Mouse (Mus musculus): ENCODE results near the gene Rnf224. TPM values are rescaled to one million over a fixed set of nuclear protein-coding genes. Genes with fewer than 3 reads are reported as not detected.

The Rnf224 gene
- total and polyA plus RNA-seq, 3 experiments: 0.10 TPM; not detected in 2

DNA sequence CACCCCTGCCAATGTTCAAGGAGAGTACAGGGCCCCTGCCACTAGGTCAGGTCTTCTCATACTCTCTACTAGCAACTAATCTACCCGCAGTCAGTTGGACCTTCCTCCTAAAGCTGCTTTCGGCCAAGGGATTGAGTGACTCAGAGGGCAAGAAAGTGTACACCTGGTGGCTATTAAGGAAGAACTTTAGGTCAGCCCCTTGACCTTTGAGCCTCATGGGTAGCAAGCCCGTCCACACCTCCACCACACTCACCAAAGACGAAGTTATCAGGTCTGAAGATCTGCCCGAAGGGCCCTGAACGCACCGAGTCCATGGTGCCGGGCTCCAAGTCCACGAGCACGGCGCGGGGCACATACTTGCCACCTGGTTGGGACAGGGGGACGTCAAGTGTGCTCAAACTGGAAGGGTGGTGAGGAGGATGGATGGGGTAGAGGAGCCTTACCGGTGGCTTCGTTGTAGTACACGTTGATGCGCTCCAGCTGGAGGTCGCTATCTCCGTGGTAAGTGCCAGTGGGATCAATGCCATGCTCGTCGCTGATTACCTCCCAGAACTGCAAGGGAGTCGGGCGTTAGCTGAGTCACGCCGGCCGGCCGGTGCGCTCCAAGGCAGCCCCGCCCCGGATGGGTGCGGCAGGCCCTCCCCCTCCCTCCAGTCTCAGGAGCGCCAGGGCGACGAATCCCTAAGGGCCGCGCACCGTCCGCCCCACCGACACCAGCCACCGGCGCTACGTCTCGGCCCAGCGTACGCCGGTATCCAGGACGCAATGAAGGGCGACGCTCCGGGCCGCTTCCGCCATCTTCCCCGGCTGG lies 12.7 kb downstream of the Rnf224 start:
- H3K27me3 ChIP-seq (ENCODE audit: control insufficient read depth in 1 of 2, insufficient read depth in 2 of 2, low read length in 2 of 2): no peaks in the 10 kb centered on the region
- DNase-seq (ENCODE audit: low read depth, low spot score): peak; percentile 94
- H3K4me1 ChIP-seq (ENCODE audit: control insufficient read depth in 1 of 2, insufficient read depth in 2 of 2, low read length in 2 of 2): peaks cover 5 to 14% of the 10 kb centered on the region in 2 experiments; a peak in 3 of 4 replicates
- peaks cover 17% of the 10 kb centered on the region for H3K79me2 ChIP-seq (ENCODE audit: control insufficient read depth, insufficient read depth, low read length, poor library complexity)
- no peaks in the 10 kb centered on the region for H3K9me3 ChIP-seq (replicated peaks; ENCODE audit: insufficient read depth, low read length)
- peak overlapping the region; percentile 96 to 97 for H3K4me3 ChIP-seq (ENCODE audit: control insufficient read depth in 1 of 2, insufficient read depth in 1 of 2, low read depth in 2 of 2, low read length in 2 of 2)
- peaks cover 6 to 7% of the 10 kb centered on the region in 2 experiments for H3K36me3 ChIP-seq (ENCODE audit: control insufficient read depth in 1 of 2, insufficient read depth in 2 of 2, low read length in 2 of 2)
- peak overlapping the region; percentile 98 for H3K27ac ChIP-seq (ENCODE audit: control insufficient read depth, low read depth, low read length)
- peak overlapping the region; percentile 99 for H3K9ac ChIP-seq (ENCODE audit: control insufficient read depth, low read depth, low read length, poor library complexity, severe bottlenecking)
- TF ChIP-seq MYB (IDR thresholded peaks at IDR 0.05; ENCODE audit: low read depth, low read length): peak; percentile 77
- TF ChIP-seq ZMIZ1 (IDR thresholded peaks at IDR 0.05; ENCODE audit: low read depth, low read length): no peak
- TF ChIP-seq ETS1 (IDR thresholded peaks at IDR 0.05; ENCODE audit: low read depth, low read length): peak; percentile 90
- peak; percentile 36; the same call in 1 of the 2 replicates for TF ChIP-seq GATA1 (IDR thresholded peaks at IDR 0.05; ENCODE audit: low read depth, low read length)
- TF ChIP-seq NRF1 (IDR thresholded peaks at IDR 0.05; ENCODE audit: insufficient read depth, low read depth, low read length, poor library complexity, severe bottlenecking): no peak
- TF ChIP-seq CHD2 (IDR thresholded peaks at IDR 0.05; ENCODE audit: low read length): no peak
- no peak; the same call in none of the 2 replicates for TF ChIP-seq HCFC1 (IDR thresholded peaks at IDR 0.05; ENCODE audit: low read depth, low read length)
- no peak; the same call in 1 of the 2 replicates for TF ChIP-seq TAL1 (IDR thresholded peaks at IDR 0.05; ENCODE audit: low read length)
- peak; percentile 38; the same call in 1 of the 2 replicates for TF ChIP-seq UBTF (IDR thresholded peaks at IDR 0.05; ENCODE audit: borderline replicate concordance, insufficient read depth, low read depth, low read length)
- no peak for TF ChIP-seq MEF2A (IDR thresholded peaks at IDR 0.05; ENCODE audit: extremely low read depth, insufficient replicate concordance, low read depth, low read length, poor library complexity, severe bottlenecking)
- no peak for TF ChIP-seq ZKSCAN1 (IDR thresholded peaks at IDR 0.05; ENCODE audit: low read depth, low read length)
- TF ChIP-seq JUND (IDR thresholded peaks at IDR 0.05; ENCODE audit: low read depth, low read length): no peak
- peak; percentile 75 for TF ChIP-seq MAX (IDR thresholded peaks at IDR 0.05; ENCODE audit: low read length)
- TF ChIP-seq RAD21 (IDR thresholded peaks at IDR 0.05; ENCODE audit: low read depth, low read length): no peak
- TF ChIP-seq RCOR1 (IDR thresholded peaks at IDR 0.05; ENCODE audit: low read depth, low read length): 0 out of 2 replicates have a peak, but pooled peaks have one; percentile 25
- no peak for TF ChIP-seq ZC3H11A (IDR thresholded peaks at IDR 0.05; ENCODE audit: low read depth, low read length)
- TF ChIP-seq USF2 (IDR thresholded peaks at IDR 0.05; ENCODE audit: borderline replicate concordance in 1 of 2, insufficient read depth in 1 of 2, low read depth in 1 of 2, low read length in 2 of 2): no peak
- TF ChIP-seq USF1 (IDR thresholded peaks at IDR 0.05; ENCODE audit: low read depth, low read length): no peak
- no peak for TF ChIP-seq ZNF384 (IDR thresholded peaks at IDR 0.05; ENCODE audit: low read depth, low read length)
- peak; percentile 88 for TF ChIP-seq GABPA (IDR thresholded peaks at IDR 0.05; ENCODE audit: low read depth, low read length)
- TF ChIP-seq CTCF (IDR thresholded peaks at IDR 0.05 in 2 of 3, conservative IDR thresholded peaks at IDR 0.05 in 1 of 3; ENCODE audit: control insufficient read depth in 1 of 3, insufficient read depth in 1 of 3, low read depth in 2 of 3, low read length in 3 of 3, poor library complexity in 1 of 3, severe bottlenecking in 1 of 3): no peak
- peak; percentile 97 for TF ChIP-seq SIN3A (IDR thresholded peaks at IDR 0.05; ENCODE audit: low read length)
- no peak for TF ChIP-seq POLR2A (IDR thresholded peaks at IDR 0.05; ENCODE audit: control insufficient read depth in 1 of 2, insufficient read depth in 1 of 2, low read depth in 1 of 2, low read length in 2 of 2, poor library complexity in 1 of 2)
- 0 out of 2 replicates have a peak, but pooled peaks have one; percentile 91 for TF ChIP-seq CHD1 (IDR thresholded peaks at IDR 0.05; ENCODE audit: low read depth, low read length)
- no peak for TF ChIP-seq KAT2A (conservative IDR thresholded peaks at IDR 0.05; ENCODE audit: low read depth, low read length)
- TF ChIP-seq TCF12 (IDR thresholded peaks at IDR 0.05; ENCODE audit: low read depth, low read length): 0 out of 2 replicates have a peak, but pooled peaks have one; percentile 38
- no peak for TF ChIP-seq BHLHE40 (IDR thresholded peaks at IDR 0.05; ENCODE audit: borderline replicate concordance, low read depth, low read length)
- TF ChIP-seq POLR2AphosphoS2 (IDR thresholded peaks at IDR 0.05; ENCODE audit: low read length): 0 out of 2 replicates have a peak, but pooled peaks have one; percentile 34
- no peak for TF ChIP-seq E2F4 (IDR thresholded peaks at IDR 0.05; ENCODE audit: borderline replicate concordance, low read depth, low read length)
- no peak for TF ChIP-seq ELF1 (IDR thresholded peaks at IDR 0.05; ENCODE audit: low read depth, low read length)
- TF ChIP-seq MYC (IDR thresholded peaks at IDR 0.05; ENCODE audit: low read depth, low read length): no peak
- TF ChIP-seq POLR2AphosphoS5 (IDR thresholded peaks at IDR 0.05; ENCODE audit: borderline replicate concordance, low read depth, low read length): no peak
- TF ChIP-seq MAZ (IDR thresholded peaks at IDR 0.05; ENCODE audit: low read depth, low read length): peak; percentile 81; the same call in 1 of the 2 replicates
- TF ChIP-seq MXI1 (IDR thresholded peaks at IDR 0.05; ENCODE audit: low read depth, low read length): peak; percentile 97
- TF ChIP-seq EP300 (IDR thresholded peaks at IDR 0.05; ENCODE audit: low read depth in 1 of 2, low read length in 2 of 2): peak; percentile 57 to 83
